Mouse (Mus musculus) embryonic facial prominence, embryonic 13.5 days (tissue): Measurements from ENCODE around the gene Glg1. TPM values are rescaled to one million over a fixed set of nuclear protein-coding genes. Genes with fewer than 3 reads are reported as not detected.
"Not testable (repeated sequence)": the region's sequence is repeated elsewhere in the genome, so short reads cannot be mapped to it uniquely, and the experiment has no call there.

Experiments used
- ATAC-seq: fragments of 200-750 bp; cut with Nextera tagmentation; 2 replicates; pipeline ENCODE4 v1.8.0; 2017; ENCODE audit warnings: low read depth; ENCODE audit not compliant: insufficient number of reproducible peaks, insufficient read depth, low FRiP score, low TSS enrichment
- H3K27ac ChIP-seq: fragments of 300-500 bp; sonication (generic); 2 replicates; pipeline ENCODE4 v1.5.1; 2015; ENCODE audit warnings: moderate library complexity, mild to moderate bottlenecking, inconsistent platforms
- H3K27me3 ChIP-seq: fragments of 300-500 bp; sonication (generic); 2 replicates; pipeline ENCODE4 v1.6.1; 2015; ENCODE audit warnings: mild to moderate bottlenecking, inconsistent platforms
- H3K36me3 ChIP-seq: fragments of 300-500 bp; sonication (generic); 2 replicates; pipeline ENCODE4 v1.6.1; 2015; ENCODE audit warnings: mild to moderate bottlenecking, inconsistent platforms
- H3K4me1 ChIP-seq: fragments of 300-500 bp; sonication (generic); 2 replicates; pipeline ENCODE4 v1.6.1; 2015; ENCODE audit warnings: inconsistent platforms
- H3K4me2 ChIP-seq: fragments of 300-500 bp; sonication (generic); 2 replicates; pipeline ENCODE4 v1.6.1; 2015; ENCODE audit warnings: moderate library complexity, mild to moderate bottlenecking, inconsistent platforms
- H3K4me3 ChIP-seq: fragments of 300-500 bp; sonication (generic); 2 replicates; pipeline ENCODE4 v1.5.1; 2015; ENCODE audit warnings: mild to moderate bottlenecking, inconsistent platforms
- H3K9ac ChIP-seq: fragments of 300-500 bp; sonication (generic); 2 replicates; pipeline ENCODE4 v1.6.1; 2015; ENCODE audit warnings: mild to moderate bottlenecking, inconsistent platforms
- H3K9me3 ChIP-seq: fragments of 300-500 bp; sonication (generic); 2 replicates; pipeline ENCODE4 v1.6.1; 2016; ENCODE audit warnings: inconsistent platforms
- WGBS: fragments of 180-500 bp; shearing (Covaris S2); methylation state at CpG from one replicate; pipeline ENCODE4 v1.1.7; 2015; ENCODE audit warnings: mixed read lengths; 5-methylcytosine and 5-hydroxymethylcytosine counted together
- polyA plus RNA-seq: library from polyadenylated mRNA; unstranded; fragments of >200 nt; fragmentation: Nextera tagmentation; extraction: Ambion mirVana; gene quantifications from 2 replicates; pipeline ENCODE4 v1.2.1, GENCODE M21; 2015

Glg1 gene
- 80.4 and 92.3 TPM in 2 replicates for polyA plus RNA-seq

- Histone ChIP-seq H3K4me2 (peak within 1 kb of the TSS; percentile 57), H3K27ac (peak within 1 kb of the TSS; percentile 99), H3K4me3 (peak within 1 kb of the TSS; percentile 89), H3K4me1 (peaks cover 3% of the 10 kb centered on the region), H3K9me3 (no peaks in the 10 kb centered on the region), H3K36me3 (no peaks in the 10 kb centered on the region; the same call in 1 of the 2 replicates), H3K9ac (peak within 1 kb of the TSS; percentile 97), H3K27me3 (no peaks in the 10 kb centered on the region)
- WGBS: under 1% methylated on average over 75 of the region's 76 CpGs
- ATAC-seq: peak; percentile 91
Measured at GRCm38 (mm10) chr8:111258631-111259407, at the start of gene Glg1. Glg1 (minus strand) TSS chr8:111259216.

GRCm38 (mm10) chr8:111305031-111305730 is 46.2 kb upstream of the Glg1 start:
- no peaks in the 10 kb centered on the region for H3K9me3 ChIP-seq
- H3K27ac ChIP-seq: no peak overlapping the region
- no peak overlapping the region for H3K9ac ChIP-seq
- no peak for ATAC-seq
- H3K36me3 ChIP-seq: no peaks in the 10 kb centered on the region
- H3K4me2 ChIP-seq: no peak overlapping the region
- WGBS: 22% methylated on average over 5 of the region's 5 CpGs
- no peaks in the 10 kb centered on the region for H3K4me1 ChIP-seq
- H3K4me3 ChIP-seq: no peak overlapping the region
- H3K27me3 ChIP-seq: no peaks in the 10 kb centered on the region

GRCm38 (mm10) chr8:111304359-111304758 is 45.3 kb upstream of the Glg1 start:
- H3K4me3 ChIP-seq: no peak overlapping the region
- H3K9me3 ChIP-seq: no peaks in the 10 kb centered on the region
- H3K27me3 ChIP-seq: no peaks in the 10 kb centered on the region
- WGBS: 92% methylated on average over 3 of the region's 3 CpGs
- ATAC-seq: no peak
- H3K4me1 ChIP-seq: no peaks in the 10 kb centered on the region
- no peaks in the 10 kb centered on the region for H3K36me3 ChIP-seq
- no peak overlapping the region for H3K27ac ChIP-seq
- H3K4me2 ChIP-seq: no peak overlapping the region
- H3K9ac ChIP-seq: no peak overlapping the region

GRCm38 (mm10) chr8:111303076-111303803 is 44.2 kb upstream of the Glg1 start:
- H3K27ac ChIP-seq, ATAC-seq, H3K9ac ChIP-seq, H3K27me3 ChIP-seq, H3K4me2 ChIP-seq, H3K36me3 ChIP-seq, H3K9me3 ChIP-seq, H3K4me3 ChIP-seq, H3K4me1 ChIP-seq: not testable (repeated sequence)
- WGBS: 64% methylated on average over 5 of the region's 5 CpGs

GRCm38 (mm10) chr8:111300597-111301546 is 41.9 kb upstream of the Glg1 start:
- no peaks in the 10 kb centered on the region for H3K27me3 ChIP-seq
- WGBS: 66% methylated on average over 11 of the region's 11 CpGs
- ATAC-seq: no peak
- H3K9me3 ChIP-seq: no peaks in the 10 kb centered on the region
- H3K4me2 ChIP-seq: peak overlapping the region; percentile 57
- no peak overlapping the region for H3K9ac ChIP-seq
- no peak overlapping the region for H3K27ac ChIP-seq
- H3K36me3 ChIP-seq: peaks cover 6% of the 10 kb centered on the region
- peak overlapping the region; percentile 94 for H3K4me3 ChIP-seq
- peaks cover 10% of the 10 kb centered on the region; the same call in 1 of the 2 replicates for H3K4me1 ChIP-seq

GRCm38 (mm10) chr8:111299821-111300568 is 41.0 kb upstream of the Glg1 start, which contains the start of gene Rfwd3:
Rfwd3 (minus strand) TSS chr8:111300222.
- Histone ChIP-seq H3K27ac (peak within 1 kb of the TSS; percentile 90), H3K9ac (peak within 1 kb of the TSS; percentile 90), H3K4me3 (peak within 1 kb of the TSS; percentile 94), H3K36me3 (peaks cover 12% of the 10 kb centered on the region), H3K4me2 (peak within 1 kb of the TSS; percentile 66), H3K4me1 (peaks cover 10% of the 10 kb centered on the region; the same call in 1 of the 2 replicates), H3K9me3 (no peaks in the 10 kb centered on the region), H3K27me3 (no peaks in the 10 kb centered on the region)
- WGBS: under 1% methylated on average over 67 of the region's 67 CpGs
- ATAC-seq: peak; percentile 96

GRCm38 (mm10) chr8:111299363-111299820 is 40.4 kb upstream of the Glg1 start:
- no peaks in the 10 kb centered on the region for H3K27me3 ChIP-seq
- peak overlapping the region; percentile 90 for H3K27ac ChIP-seq
- peak overlapping the region; percentile 94 for H3K4me3 ChIP-seq
- H3K4me1 ChIP-seq: peaks cover 10% of the 10 kb centered on the region; the same call in 1 of the 2 replicates
- H3K9me3 ChIP-seq: no peaks in the 10 kb centered on the region
- WGBS: under 1% methylated on average over 28 of the region's 28 CpGs
- peak overlapping the region; percentile 90 for H3K9ac ChIP-seq
- peak overlapping the region; percentile 66 for H3K4me2 ChIP-seq
- ATAC-seq: 0 out of 2 replicates have a peak, but pooled peaks have one; percentile 5
- H3K36me3 ChIP-seq: peaks cover 17% of the 10 kb centered on the region

- Histone ChIP-seq H3K36me3 (peaks cover 31% of the 10 kb centered on the region), H3K4me3 (no peak overlapping the region), H3K27me3 (no peaks in the 10 kb centered on the region), H3K27ac (no peak overlapping the region), H3K9me3 (no peaks in the 10 kb centered on the region), H3K9ac (peak overlapping the region; percentile 40; the same call in 1 of the 2 replicates), H3K4me1 (peaks cover 10% of the 10 kb centered on the region; the same call in 1 of the 2 replicates), H3K4me2 (peak overlapping the region; percentile 66)
- ATAC-seq: no peak
- 87% methylated on average over 1 of the region's 1 CpGs for WGBS
Measured at GRCm38 (mm10) chr8:111298011-111298410, 39.0 kb upstream of the Glg1 start.

- Histone ChIP-seq H3K36me3 (peaks cover 85% of the 10 kb centered on the region), H3K27me3 (no peaks in the 10 kb centered on the region), H3K27ac (no peak overlapping the region), H3K9me3 (no peaks in the 10 kb centered on the region), H3K4me2 (no peak overlapping the region), H3K4me1 (no peaks in the 10 kb centered on the region), H3K4me3 (no peak overlapping the region), H3K9ac (no peak overlapping the region)
- 97% methylated on average over 7 of the region's 7 CpGs for WGBS
- no peak for ATAC-seq
Measured at GRCm38 (mm10) chr8:111291733-111292132, 32.7 kb upstream of the Glg1 start.

- ATAC-seq: no peak
- Histone ChIP-seq H3K4me3 (no peak overlapping the region), H3K27me3 (no peaks in the 10 kb centered on the region), H3K27ac (no peak overlapping the region), H3K4me2 (no peak overlapping the region), H3K9ac (no peak overlapping the region), H3K9me3 (no peaks in the 10 kb centered on the region), H3K4me1 (no peaks in the 10 kb centered on the region), H3K36me3 (peaks cover 93% of the 10 kb centered on the region)
- WGBS: 95% methylated on average over 7 of the region's 7 CpGs
Measured at GRCm38 (mm10) chr8:111290586-111290985, 31.6 kb upstream of the Glg1 start.
